Mouse (Mus musculus) effector memory CD4-positive, alpha-beta T cell, adult 7 months (primary cell): ENCODE data around the gene Tbc1d7. TPM values are rescaled to one million over a fixed set of nuclear protein-coding genes. Genes with fewer than 3 reads are reported as not detected.

Source experiments
- polyA plus RNA-seq: library from polyadenylated mRNA; unstranded; fragments of 100-300 nt; shearing (Covaris generic); gene quantifications from one replicate; pipeline ENCODE4 v1.2.1, GENCODE M21; 2017

The Tbc1d7 gene
- 3.5 TPM for polyA plus RNA-seq

DNA sequence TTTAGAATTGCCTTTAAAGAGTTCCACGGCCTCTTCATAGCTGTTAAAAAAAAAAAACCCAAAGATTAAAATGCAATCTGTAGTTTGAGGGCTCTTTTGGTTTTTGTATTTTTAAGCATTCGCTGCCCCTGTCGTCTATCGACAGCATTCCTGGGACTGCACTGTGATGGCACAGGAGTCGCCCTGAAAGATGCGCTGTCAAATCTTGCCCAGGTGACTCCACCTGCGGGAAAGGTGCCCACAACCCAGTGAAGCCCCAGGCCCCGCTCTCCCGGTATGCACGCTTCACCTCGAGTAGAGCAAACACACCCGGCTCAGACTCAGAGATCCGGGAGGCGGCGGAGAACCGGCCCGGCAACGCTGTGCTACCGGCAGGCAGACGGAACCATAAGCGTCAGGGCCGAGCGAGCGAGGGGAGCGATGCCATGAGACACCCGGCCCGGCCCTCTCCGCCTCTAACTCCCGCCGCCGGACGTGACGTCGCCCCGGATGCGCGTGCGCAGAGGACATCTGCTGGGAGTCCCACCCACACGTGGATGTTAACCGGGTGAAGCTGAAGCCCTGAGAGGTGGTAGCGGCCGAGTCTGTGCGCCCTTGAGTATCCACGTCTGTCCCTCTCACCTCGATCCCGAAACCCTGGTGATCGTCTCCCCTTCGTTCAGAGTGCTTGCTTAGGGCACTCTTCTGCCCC lies at the start of gene Tbc1d7:
Tbc1d7 (minus strand) TSS at position 482 of the 691 bp plus-strand sequence.

Other genes starting within 250 kb of the Tbc1d7 start
- 17.5 TPM for gene Gfod1, start 132.7 kb upstream of the Tbc1d7 start, polyA plus RNA-seq
- gene Sirt5, start 194.0 kb upstream of the Tbc1d7 start, polyA plus RNA-seq = 5.0 TPM
- 165 TPM for gene Nol7, start 226.9 kb upstream of the Tbc1d7 start, polyA plus RNA-seq